Mouse (Mus musculus) frontal cortex, postnatal 14 days (tissue): ENCODE results near the gene Cib4.

Source experiments
- DNase-seq, 2 experiments: peaks; one replicate each; pipeline ENCODE4 v3.0.0; 2022; ENCODE audit warnings: low spot score in 2 of 2

Cib4 gene

GRCm38 (mm10) chr5:30574367-30574766, 28.7 kb upstream of the Cib4 start:
- DNase-seq = no peak

GRCm38 (mm10) chr5:30571820-30572219, 26.2 kb upstream of the Cib4 start:
- no peak for DNase-seq

- DNase-seq = no peak
Observed at GRCm38 (mm10) chr5:30568479-30568878, 22.8 kb upstream of the Cib4 start.

GRCm38 (mm10) chr5:30559986-30560493, 14.4 kb upstream of the Cib4 start:
- DNase-seq = no peak

- DNase-seq = no peak
Observed at GRCm38 (mm10) chr5:30559421-30559820, 13.8 kb upstream of the Cib4 start.

- no peak for DNase-seq
Observed at GRCm38 (mm10) chr5:30556284-30556683, 10.6 kb upstream of the Cib4 start.

GRCm38 (mm10) chr5:30554981-30555380, 9.3 kb upstream of the Cib4 start:
- no peak for DNase-seq

- DNase-seq = no peak
Observed at GRCm38 (mm10) chr5:30553936-30554335, 8.3 kb upstream of the Cib4 start.

GRCm38 (mm10) chr5:30552006-30552405, 6.4 kb upstream of the Cib4 start:
- DNase-seq = no peak

- DNase-seq = no peak
Observed at GRCm38 (mm10) chr5:30551022-30551638, 5.5 kb upstream of the Cib4 start.

- no peak for DNase-seq
Observed at GRCm38 (mm10) chr5:30550334-30551021, 4.8 kb upstream of the Cib4 start.

GRCm38 (mm10) chr5:30548681-30549080, 3.0 kb upstream of the Cib4 start:
- no peak for DNase-seq

GRCm38 (mm10) chr5:30536051-30536570, 9.5 kb downstream of the Cib4 start:
- no peak for DNase-seq

- no peak for DNase-seq
Observed at GRCm38 (mm10) chr5:30534637-30535036, 11.0 kb downstream of the Cib4 start.

GRCm38 (mm10) chr5:30528906-30529305, 16.7 kb downstream of the Cib4 start:
- no peak for DNase-seq

GRCm38 (mm10) chr5:30527129-30527528, 18.5 kb downstream of the Cib4 start:
- DNase-seq = no peak

GRCm38 (mm10) chr5:30525920-30526836, 19.5 kb downstream of the Cib4 start:
- no peak for DNase-seq

- DNase-seq = no peak
Observed at GRCm38 (mm10) chr5:30524213-30524612, 21.4 kb downstream of the Cib4 start.

- DNase-seq = no peak
Observed at GRCm38 (mm10) chr5:30523131-30523530, 22.5 kb downstream of the Cib4 start.

GRCm38 (mm10) chr5:30522406-30522805, 23.2 kb downstream of the Cib4 start:
- DNase-seq = no peak

GRCm38 (mm10) chr5:30520214-30520732, 25.4 kb downstream of the Cib4 start:
- no peak for DNase-seq

- DNase-seq = no peak
Observed at GRCm38 (mm10) chr5:30519494-30519893, 26.1 kb downstream of the Cib4 start.
